Mouse (Mus musculus): ENCODE data around the gene Map6.
A peak's percentile ranks its signal among the peaks of the same experiment; 100 is the strongest.
"Not testable (repeated sequence)": the region's sequence is repeated elsewhere in the genome, so short reads cannot be mapped to it uniquely, and the experiment has no call there.

Map6 gene

DNA sequence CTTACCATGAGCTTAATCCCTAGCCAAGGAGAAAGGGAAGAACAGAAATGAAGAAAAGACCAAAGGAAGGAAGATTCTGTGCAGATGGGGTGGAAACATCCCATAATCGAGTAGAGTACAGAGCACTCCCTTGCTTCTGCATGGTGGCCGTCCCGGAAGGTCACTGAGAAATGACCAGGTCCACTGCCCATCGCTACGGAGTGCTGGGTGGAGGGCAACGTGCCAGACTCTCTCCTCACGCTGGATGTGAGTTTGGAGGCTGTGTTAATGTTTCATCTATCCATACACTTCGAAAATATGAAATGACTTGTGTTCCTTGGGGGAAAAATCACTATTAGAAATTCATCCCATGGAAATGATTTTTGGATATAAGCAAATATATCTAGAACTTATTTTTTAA lies 91.1 kb downstream of the Map6 start:
- DNase-seq = no peak

DNA sequence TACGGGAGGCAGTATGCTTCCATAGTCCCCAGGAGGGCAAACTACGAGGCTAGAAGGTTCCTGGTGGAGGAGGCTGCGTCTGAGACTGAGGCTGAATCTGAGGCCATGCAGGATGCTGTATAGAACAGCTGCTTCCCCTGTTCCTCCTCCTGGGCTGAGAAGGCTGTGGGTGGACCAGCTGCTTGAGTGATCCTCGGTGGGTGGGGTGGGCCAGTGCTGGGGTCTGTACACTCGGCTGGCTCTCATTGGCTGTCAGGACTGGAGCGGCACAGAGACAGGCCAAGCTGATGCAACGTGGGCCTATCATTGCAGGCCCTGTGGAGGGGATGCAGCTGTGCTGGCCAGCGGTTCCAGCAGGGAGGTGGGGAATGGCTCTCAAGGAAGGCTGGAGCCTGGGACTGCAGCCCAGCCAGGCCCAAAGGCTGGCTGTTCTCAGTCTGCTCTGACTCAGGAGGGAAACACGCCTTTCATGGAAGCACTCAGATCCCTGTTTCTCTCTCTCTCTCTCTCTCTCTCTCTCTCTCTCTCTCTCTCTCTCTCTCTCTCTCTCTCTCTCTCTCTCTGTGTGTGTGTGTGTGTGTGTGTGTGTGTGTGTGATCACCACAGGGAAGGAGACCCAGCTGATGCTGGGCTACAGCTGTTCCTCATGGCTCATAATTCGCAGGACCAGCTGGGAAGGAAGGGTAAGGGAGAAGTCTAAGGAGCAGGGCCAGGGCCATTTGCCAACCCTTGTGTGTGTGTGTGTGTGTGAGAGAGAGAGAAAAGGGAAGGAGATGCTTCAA lies 93.0 kb downstream of the Map6 start:
- DNase-seq = peak in 1 of 2 experiments; percentile 14

DNA sequence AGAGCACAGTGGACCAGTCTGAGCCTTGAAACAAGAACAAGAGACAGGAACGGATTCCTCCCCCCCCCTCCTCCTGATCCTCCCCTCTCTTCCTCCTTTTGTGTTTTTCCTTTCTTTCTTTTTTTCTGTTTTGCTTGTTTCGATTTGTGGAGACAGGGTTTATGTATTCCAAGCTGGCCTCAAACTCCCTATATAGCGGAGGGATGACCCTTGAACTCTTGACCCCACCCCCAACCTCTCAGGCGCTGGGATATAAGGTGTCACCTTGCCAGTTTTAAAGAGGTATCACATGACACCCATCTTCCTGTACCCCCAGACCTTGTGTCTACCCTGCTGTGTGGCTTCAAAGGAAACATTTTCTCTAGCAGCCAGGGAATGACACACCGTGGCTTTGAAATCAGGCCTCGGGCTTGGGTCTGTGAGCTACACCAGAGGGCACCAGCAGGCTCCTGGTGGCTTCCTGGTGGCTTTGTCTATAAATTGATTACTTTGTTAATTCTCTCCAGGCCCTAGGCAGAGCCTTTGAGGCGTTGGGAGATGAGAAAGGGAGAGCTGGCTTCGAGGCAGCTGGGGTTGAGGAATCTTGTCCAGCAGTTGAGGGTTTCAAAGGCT lies 93.7 kb downstream of the Map6 start:
- no peak for DNase-seq

DNA sequence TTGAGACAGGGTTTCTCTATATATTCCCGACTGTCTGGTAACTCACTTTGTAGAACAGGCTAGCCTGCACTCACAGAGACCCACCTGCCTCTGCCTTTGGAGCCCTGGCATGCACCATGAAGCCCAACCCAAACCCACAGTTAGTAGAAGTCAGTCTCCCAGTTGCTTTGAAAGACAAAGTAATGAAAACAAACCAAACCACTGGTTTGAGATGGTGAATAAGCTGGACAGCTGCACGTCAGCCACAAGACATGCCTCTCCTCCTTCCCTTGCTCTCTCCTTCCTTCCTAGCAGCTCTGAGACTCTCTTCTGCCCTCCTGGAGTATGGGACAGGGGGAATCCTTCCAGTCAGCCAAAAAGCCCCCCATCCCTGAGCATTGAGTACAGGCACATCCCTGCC lies 94.9 kb downstream of the Map6 start:
- DNase-seq = no peak

DNA sequence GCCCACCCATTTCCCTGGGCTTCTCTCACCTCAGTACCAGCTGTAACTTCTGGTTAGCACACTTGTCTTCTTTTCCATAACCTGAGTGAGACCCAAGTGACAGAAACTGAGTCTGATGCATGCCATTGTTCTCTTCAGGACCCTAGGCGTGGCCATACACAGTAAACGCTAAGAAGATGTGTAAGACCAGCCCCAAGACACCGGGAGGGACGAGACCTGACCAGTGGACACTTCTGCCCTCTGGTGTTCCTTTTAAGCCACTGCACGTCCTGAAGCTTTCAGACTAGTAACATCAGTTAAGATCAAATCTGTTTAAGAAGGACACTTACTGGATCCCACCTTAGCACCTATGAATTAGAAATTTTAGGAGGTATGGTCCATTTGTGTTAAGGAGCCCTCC lies 97.8 kb downstream of the Map6 start:
- DNase-seq = peak; percentile 26 to 29

DNA sequence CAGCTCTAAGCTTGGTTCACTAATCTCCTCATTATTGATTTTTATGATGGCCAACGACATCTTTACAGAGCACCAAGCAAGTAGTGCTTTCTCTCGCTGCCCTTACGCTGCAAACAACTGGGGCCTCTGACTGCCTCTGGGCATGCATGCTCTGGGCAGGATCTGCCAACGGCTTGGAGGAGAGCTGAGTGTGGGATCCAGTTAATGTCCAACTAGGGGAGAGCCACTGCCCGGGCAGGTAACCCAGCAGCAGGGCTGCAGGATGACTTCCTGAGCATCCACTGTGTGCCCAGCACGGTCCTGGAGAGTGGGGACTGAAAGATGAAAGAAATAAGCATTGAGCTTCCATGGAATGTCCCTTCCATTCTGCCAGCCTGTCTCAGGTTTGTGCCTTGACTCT lies 99.5 kb downstream of the Map6 start:
- no peak for DNase-seq

DNA sequence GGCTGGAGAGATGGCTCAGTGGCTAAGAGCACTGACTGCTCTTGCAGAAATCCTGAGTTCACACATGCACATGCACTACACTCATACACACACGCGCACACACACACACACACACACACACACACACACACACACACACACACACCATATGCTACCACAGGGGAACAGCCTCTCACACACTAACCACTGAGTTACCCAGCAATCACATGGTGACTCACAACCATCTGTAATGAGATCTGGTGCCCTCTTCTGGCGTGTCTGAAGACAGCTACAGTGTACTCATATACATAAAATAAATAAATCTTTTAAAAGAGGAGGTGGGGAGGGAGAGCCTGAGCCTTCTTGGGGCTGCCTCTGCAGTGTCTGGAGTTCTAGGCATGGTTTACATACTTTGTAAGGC lies 107.1 kb downstream of the Map6 start:
- DNase-seq = not testable (repeated sequence)

DNA sequence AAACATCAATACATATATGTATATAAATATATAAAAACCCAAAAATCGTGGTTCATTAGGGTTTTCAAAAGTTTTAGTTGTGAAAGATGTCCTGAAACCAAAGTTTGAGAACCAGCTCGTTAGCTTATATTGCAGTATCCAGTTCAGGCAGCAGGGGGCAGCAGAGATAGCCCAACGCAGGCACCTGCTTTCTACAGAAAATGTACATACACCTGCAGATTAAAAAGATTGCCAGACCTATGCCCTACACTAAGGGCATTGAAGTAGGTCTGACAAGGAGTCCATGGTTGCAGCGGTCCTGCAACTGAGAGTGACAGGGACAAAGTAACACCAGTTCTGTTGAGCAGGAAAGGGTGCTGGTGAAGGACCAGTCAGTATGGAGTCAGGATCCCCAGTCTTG lies 108.2 kb downstream of the Map6 start:
- DNase-seq = peak; percentile 67 to 80

DNA sequence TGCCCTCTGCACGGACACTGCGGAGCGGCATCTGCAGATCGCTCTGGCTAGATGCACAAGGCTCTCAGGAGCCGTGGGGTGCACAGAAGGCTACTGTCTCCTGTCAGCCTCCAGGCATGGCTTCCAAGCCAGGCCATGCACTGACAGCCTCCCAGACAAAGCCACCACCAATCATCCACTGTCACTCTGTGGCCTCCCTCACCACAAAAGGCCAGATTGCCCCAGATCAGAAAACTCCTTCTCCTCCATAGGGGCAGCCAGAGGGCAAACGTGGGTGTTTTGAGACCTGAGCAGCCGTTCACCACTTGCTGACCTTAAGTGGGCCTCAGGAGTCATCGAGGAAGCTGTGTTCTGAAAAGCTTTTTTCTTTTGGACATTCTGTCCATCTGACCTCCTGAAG lies 111.6 kb downstream of the Map6 start:
- DNase-seq = no peak

DNA sequence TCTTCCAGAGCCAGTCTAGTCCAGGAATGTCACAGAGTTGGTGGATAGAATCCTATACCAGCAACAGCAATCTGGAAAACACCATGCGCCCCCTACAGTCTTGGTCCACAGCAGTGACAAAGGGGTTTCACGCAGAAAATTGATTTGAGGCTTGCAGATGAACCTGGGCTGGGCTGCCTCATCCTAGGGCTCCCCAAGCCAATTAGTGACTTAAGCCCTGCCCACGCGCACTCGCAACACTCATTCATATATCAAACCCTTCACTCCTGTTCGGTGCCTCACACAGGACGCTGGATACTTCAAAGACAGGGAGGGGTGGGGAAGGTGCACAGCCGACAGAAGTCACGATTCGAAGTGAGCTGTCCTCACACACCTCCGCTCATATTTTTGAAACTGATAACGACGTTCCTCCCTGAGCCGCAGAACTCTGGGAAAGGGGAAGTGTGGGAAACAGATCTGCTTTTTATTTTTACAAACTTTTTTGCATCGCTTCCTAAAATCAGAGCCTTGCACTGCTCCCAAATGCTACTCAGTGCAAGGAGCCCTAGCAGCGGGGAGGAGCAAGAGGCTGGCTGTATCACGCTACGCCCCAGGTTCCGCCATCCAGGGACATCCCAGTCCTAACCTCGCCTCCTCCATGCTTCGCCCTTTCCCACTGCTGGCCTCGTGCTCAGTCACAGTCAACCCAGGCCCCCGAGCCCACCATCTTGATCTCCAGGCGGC lies 113.4 kb downstream of the Map6 start:
- DNase-seq = peak; percentile 29 to 42

DNA sequence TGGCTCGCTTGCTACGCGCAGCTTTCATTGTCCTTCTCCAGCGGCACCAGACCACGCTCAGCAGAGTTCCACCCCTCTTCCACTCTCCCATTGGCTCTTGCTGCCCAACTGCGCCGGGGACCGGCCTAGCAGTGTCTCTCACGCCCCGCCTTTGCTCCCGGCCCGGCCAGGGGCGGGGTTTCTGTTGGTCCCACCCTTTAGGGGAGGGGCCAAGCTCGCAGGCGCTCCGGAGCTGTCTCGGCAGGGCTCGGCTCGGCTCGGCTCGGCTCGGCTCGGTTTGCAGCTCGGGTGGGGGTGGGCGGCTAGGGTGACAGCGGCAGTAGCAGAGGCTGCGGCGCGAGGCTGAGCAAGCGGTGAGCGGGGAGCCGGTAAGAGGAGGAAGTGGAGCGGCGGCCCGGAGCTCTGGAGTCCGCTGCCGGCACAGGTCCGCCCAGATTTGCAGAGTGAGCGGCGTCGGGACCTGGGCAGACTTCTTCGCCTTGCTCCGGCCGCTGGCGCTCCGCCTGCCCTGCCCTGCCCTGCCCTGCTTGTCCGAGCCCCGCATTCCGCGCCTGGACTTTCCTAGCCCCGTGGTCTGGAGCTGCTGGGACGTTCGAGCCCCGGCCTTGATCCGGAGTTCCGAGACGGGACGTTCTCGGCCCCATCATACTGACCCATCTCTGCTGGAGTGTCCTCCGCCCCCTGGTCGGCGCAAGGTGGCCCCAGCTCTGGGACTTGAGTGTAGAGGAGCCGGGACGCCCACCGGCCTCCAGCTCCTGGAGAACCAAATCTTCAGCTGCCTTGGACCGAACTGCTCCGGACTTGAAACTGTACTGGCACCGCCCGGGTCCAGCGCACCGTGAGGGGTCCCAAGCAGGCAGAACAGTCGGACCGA lies 114.2 kb downstream of the Map6 start, which contains the start of gene Gdpd5:
Gdpd5 (plus strand) TSS at position 201 of the 874 bp plus-strand sequence.
- DNase-seq = peak; percentile 97 to 99

DNA sequence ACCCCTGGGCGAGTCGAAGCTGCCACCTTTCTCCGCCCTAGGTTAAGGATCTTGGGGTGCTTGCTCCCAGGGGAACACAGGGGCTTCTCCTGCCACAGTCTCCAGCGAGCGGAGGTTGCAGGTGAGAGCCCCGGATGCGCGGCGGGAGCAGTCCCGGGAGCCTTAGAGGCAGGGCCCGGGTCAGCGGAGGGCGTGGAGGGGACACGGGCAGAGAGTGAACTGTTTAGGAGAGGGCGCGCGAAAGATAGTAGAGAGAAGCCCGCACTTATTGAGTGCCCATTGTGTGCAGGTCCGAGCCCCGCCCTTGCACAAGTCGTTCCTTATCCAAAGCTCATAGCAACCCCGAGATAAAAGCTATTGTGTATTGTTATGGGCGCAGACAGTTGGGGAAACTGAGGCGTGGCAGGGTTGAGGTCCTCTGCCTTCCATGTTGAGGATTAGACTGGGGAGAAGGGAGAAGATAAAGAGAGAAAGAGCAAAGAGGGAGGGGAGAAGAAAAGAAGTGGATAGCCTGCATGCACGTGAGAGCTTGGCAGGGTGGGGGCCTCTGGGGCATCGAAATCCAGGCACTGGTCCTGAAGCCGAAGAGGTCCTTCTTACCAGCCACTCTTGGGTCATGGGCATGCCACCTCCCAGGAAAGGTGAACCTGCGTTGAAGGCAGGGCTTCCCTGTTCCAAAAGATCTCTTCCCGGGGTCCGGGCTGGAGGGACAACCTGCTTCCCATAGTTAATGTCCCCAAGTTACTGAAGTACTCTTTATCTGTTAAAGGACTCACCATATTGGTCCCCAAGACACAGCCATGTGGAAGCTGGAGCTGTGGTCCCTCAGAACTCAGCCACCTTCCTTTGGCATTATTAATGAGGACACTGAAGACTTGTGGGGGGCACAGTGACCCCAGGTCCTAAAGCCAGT lies 115.1 kb downstream of the Map6 start:
- peak in 1 of 2 experiments; percentile 13 for DNase-seq

DNA sequence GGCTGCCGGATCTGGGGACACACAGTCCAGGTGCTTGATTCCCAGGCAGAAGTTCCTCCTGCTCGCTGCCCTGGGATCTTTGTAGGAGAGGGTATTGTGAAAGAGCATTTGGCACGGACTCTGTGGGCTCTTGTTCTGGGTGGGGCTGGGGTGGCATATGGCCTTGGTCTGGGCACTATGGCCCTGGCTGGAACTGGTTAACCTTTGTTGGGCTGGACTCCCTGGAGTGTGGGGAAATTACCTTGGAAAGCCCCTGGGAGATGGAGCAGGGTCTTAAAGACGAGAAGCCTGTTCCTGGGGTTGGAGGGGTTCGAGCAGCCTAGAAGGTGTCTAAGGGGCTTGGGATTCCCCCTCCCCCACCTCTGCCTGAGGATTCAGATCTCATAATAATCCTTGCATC lies 116.0 kb downstream of the Map6 start:
- no peak for DNase-seq

DNA sequence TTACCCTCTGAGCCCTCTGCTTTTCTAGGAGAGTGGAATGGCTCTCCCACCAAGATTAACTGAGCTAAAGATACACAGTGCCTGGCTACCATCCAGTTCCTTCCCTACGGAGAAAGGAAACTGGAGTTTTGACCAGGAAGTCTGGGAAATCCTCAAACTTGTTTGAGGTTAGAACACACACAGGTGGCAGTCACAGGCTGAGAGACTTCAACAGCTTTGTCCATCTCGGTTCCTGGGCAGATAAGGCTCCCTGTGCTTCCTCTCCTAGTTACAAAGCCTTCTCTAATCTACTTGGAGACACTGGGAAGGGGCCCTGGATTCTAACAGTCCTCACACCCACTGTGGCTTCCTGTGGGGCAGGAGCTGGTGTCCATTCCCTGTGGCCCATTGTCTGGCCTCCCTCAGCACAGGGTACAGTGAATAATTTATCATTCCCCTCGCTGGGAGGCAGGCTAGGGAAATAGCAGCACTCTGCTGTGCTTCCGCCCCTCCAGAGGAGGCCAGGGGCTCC lies 116.9 kb downstream of the Map6 start:
- DNase-seq = no peak

DNA sequence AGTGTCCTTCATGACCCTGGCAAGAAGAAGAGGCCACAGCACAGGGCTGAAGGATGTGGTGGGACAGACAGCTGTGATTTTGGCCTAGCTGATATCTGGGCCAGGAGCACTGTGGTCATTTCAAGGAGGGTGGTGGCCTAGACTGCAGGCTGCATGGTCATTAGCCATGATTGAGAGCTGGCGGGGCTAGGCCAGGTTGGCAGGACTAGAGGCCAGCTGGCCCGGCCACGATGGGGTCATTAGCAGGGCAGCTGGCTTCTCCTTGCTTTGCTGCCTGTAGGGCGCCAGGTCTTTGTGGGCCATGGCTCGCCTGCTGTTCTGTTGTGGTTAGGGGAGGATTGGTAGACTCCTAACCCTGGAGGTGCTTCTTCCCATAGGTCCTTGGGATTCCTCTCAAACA lies 118.8 kb downstream of the Map6 start:
- DNase-seq = no peak

Measured in thymus, postnatal 36 days (tissue).